Mouse (Mus musculus) MEL (cell line): ENCODE results near the gene Iqcf3. TPM values are rescaled to one million over a fixed set of nuclear protein-coding genes. Genes with fewer than 3 reads are reported as not detected.
"Not testable (repeated sequence)": the region's sequence is repeated elsewhere in the genome, so short reads cannot be mapped to it uniquely, and the experiment has no call there.

Experiments
- DNase-seq: peaks from one replicate; pipeline ENCODE4 v3.0.0; 2011; ENCODE audit warnings: low read depth, low spot score
- H3K27ac ChIP-seq: 2 replicates; pipeline ENCODE4 v1.5.1; 2012; ENCODE audit warnings: low read depth, mild to moderate bottlenecking, control low read depth, low read length, moderate library complexity; ENCODE audit not compliant: control insufficient read depth
- H3K27me3 ChIP-seq, 2 experiments: fragments of 150-350 bp in 1 of 2; sonication (generic) in 1 of 2; 2 replicates each; pipeline ENCODE4 v1.6.1; 2012; ENCODE audit warnings: low read length in 2 of 2, mild to moderate bottlenecking in 2 of 2, improper control_type of control experiment in 1 of 2, moderate library complexity in 1 of 2; ENCODE audit not compliant: insufficient read depth in 2 of 2, control insufficient read depth in 1 of 2
- H3K36me3 ChIP-seq, 2 experiments: 2 replicates each; pipeline ENCODE4 v1.6.1; 2012 to 2014; ENCODE audit warnings: low read length in 2 of 2, improper control_type of control experiment in 1 of 2, inconsistent platforms in 1 of 2, mild to moderate bottlenecking in 1 of 2; ENCODE audit not compliant: insufficient read depth in 2 of 2, control insufficient read depth in 1 of 2
- H3K4me1 ChIP-seq, 2 experiments: fragments of 150-350 bp in 1 of 2; sonication (generic) in 1 of 2; 2 replicates each; pipeline ENCODE4 v1.6.1; 2012; ENCODE audit warnings: low read length in 2 of 2, improper control_type of control experiment in 1 of 2, mild to moderate bottlenecking in 1 of 2; ENCODE audit not compliant: insufficient read depth in 2 of 2, control insufficient read depth in 1 of 2
- H3K4me3 ChIP-seq, 2 experiments: fragments of 150-350 bp in 1 of 2; sonication (generic) in 1 of 2; 2 replicates each; pipeline ENCODE4 v1.5.1; 2012; ENCODE audit warnings: low read depth in 2 of 2, low read length in 2 of 2, mild to moderate bottlenecking in 2 of 2, moderate library complexity in 2 of 2, control low read depth in 1 of 2, improper control_type of control experiment in 1 of 2; ENCODE audit not compliant: control insufficient read depth in 1 of 2, insufficient read depth in 1 of 2
- H3K79me2 ChIP-seq: 2 replicates; pipeline ENCODE4 v1.6.1; 2012; ENCODE audit warnings: mild to moderate bottlenecking, low read length, moderate library complexity; ENCODE audit not compliant: control insufficient read depth, poor library complexity, insufficient read depth
- H3K9ac ChIP-seq: 2 replicates; pipeline ENCODE4 v1.6.1; 2012; ENCODE audit warnings: low read depth, mild to moderate bottlenecking, control low read depth, low read length, moderate library complexity; ENCODE audit not compliant: control insufficient read depth, poor library complexity, severe bottlenecking
- H3K9me3 ChIP-seq: fragments of 150-350 bp; sonication (generic); replicated peaks from 2 replicates; pipeline ENCODE4 v1.6.1; 2012; ENCODE audit warnings: mild to moderate bottlenecking, low read length, improper control_type of control experiment, moderate library complexity; ENCODE audit not compliant: insufficient read depth
- CHD1 ChIP-seq: IDR thresholded peaks from 2 replicates; pipeline ENCODE4 v1.6.1; 2012; ENCODE audit warnings: low read depth, mild to moderate bottlenecking, inconsistent platforms, low read length, improper control_type of control experiment
- CTCF ChIP-seq, 3 experiments: IDR thresholded peaks in 2 of 3; conservative IDR thresholded peaks in 1 of 3; 2 replicates each; pipeline ENCODE4 v1.5.1; 2011 to 2012; ENCODE audit warnings: low read length in 3 of 3, low read depth in 2 of 3, mild to moderate bottlenecking in 2 of 3, improper control_type of control experiment in 1 of 3, inconsistent platforms in 1 of 3, mixed read lengths in 1 of 3, moderate library complexity in 1 of 3; ENCODE audit not compliant: control insufficient read depth in 1 of 3, insufficient read depth in 1 of 3, poor library complexity in 1 of 3, severe bottlenecking in 1 of 3
- ELF1 ChIP-seq: IDR thresholded peaks from 2 replicates; pipeline ENCODE4 v1.6.1; 2014; ENCODE audit warnings: low read depth, mild to moderate bottlenecking, inconsistent platforms, low read length, improper control_type of control experiment, moderate library complexity
- EP300 ChIP-seq, 2 experiments: IDR thresholded peaks; 2 replicates each; pipeline ENCODE4 v1.6.1; 2011; ENCODE audit warnings: improper control_type of control experiment in 2 of 2, low read length in 2 of 2, low read depth in 1 of 2, mild to moderate bottlenecking in 1 of 2
- ETS1 ChIP-seq: IDR thresholded peaks from 2 replicates; pipeline ENCODE4 v1.6.1; 2012; ENCODE audit warnings: low read depth, mild to moderate bottlenecking, inconsistent platforms, low read length, improper control_type of control experiment, moderate library complexity
- GATA1 ChIP-seq: IDR thresholded peaks from 2 replicates; pipeline ENCODE4 v1.6.1; 2011; ENCODE audit warnings: low read depth, low read length, improper control_type of control experiment
- HCFC1 ChIP-seq: IDR thresholded peaks from 2 replicates; pipeline ENCODE4 v1.6.1; 2012; ENCODE audit warnings: low read depth, mild to moderate bottlenecking, inconsistent platforms, low read length, improper control_type of control experiment, moderate library complexity
- JUND ChIP-seq: IDR thresholded peaks from 2 replicates; pipeline ENCODE4 v1.6.1; 2011; ENCODE audit warnings: low read depth, mild to moderate bottlenecking, improper control_type of control experiment, low read length
- KAT2A ChIP-seq: conservative IDR thresholded peaks from 2 replicates; pipeline ENCODE4 v1.6.1; 2012; ENCODE audit warnings: low read depth, low read length, improper control_type of control experiment, inconsistent platforms
- MAFK ChIP-seq: IDR thresholded peaks from 2 replicates; pipeline ENCODE4 v1.6.1; 2011; ENCODE audit warnings: low read depth, mild to moderate bottlenecking, low read length, improper control_type of control experiment, borderline replicate concordance
- MAZ ChIP-seq: IDR thresholded peaks from 2 replicates; pipeline ENCODE4 v1.6.1; 2012; ENCODE audit warnings: low read depth, mild to moderate bottlenecking, inconsistent platforms, low read length, improper control_type of control experiment
- MXI1 ChIP-seq: IDR thresholded peaks from 2 replicates; pipeline ENCODE4 v1.6.1; 2011; ENCODE audit warnings: mild to moderate bottlenecking, low read depth, low read length, improper control_type of control experiment
- MYC ChIP-seq: IDR thresholded peaks from 2 replicates; pipeline ENCODE4 v1.6.1; 2011; ENCODE audit warnings: low read depth, mild to moderate bottlenecking, low read length, improper control_type of control experiment, moderate library complexity
- NRF1 ChIP-seq: IDR thresholded peaks from 2 replicates; pipeline ENCODE4 v1.6.1; 2014; ENCODE audit warnings: low read depth, mild to moderate bottlenecking, inconsistent platforms, low read length, improper control_type of control experiment, moderate library complexity; ENCODE audit not compliant: poor library complexity, insufficient read depth, severe bottlenecking
- POLR2AphosphoS5 ChIP-seq: IDR thresholded peaks from 2 replicates; pipeline ENCODE4 v1.6.1; 2012; ENCODE audit warnings: low read depth, borderline replicate concordance, mild to moderate bottlenecking, inconsistent platforms, low read length, moderate library complexity, mixed read lengths
- TBP ChIP-seq: IDR thresholded peaks from 2 replicates; pipeline ENCODE4 v1.8.0; 2011; ENCODE audit warnings: low read depth, low read length, improper control_type of control experiment
- USF1 ChIP-seq: IDR thresholded peaks from 2 replicates; pipeline ENCODE4 v1.6.1; 2014; ENCODE audit warnings: low read depth, mild to moderate bottlenecking, inconsistent platforms, low read length, improper control_type of control experiment, moderate library complexity
- USF2 ChIP-seq, 2 experiments: IDR thresholded peaks; 2 replicates each; pipeline ENCODE4 v1.6.1; 2011 to 2012; ENCODE audit warnings: improper control_type of control experiment in 2 of 2, low read length in 2 of 2, borderline replicate concordance in 1 of 2, inconsistent platforms in 1 of 2, low read depth in 1 of 2, mild to moderate bottlenecking in 1 of 2; ENCODE audit not compliant: insufficient read depth in 1 of 2
- ZC3H11A ChIP-seq: IDR thresholded peaks from 2 replicates; pipeline ENCODE4 v1.6.1; 2012; ENCODE audit warnings: low read depth, mild to moderate bottlenecking, inconsistent platforms, low read length, improper control_type of control experiment
- ZKSCAN1 ChIP-seq: IDR thresholded peaks from 2 replicates; pipeline ENCODE4 v1.6.1; 2012; ENCODE audit warnings: low read depth, mild to moderate bottlenecking, inconsistent platforms, low read length, improper control_type of control experiment, moderate library complexity
- polyA plus RNA-seq, 2 experiments: library from polyadenylated mRNA; stranded (reverse) in 1 of 2; unstranded in 1 of 2; fragments of >175 nt in 1 of 2; fragments of >200 nt in 1 of 2; gene quantifications; 2 replicates each; pipeline versions ENCODE4 v1.2.1 to v1.2.4; 2012; ENCODE audit warnings: low replicate concordance in 2 of 2, low read depth in 1 of 2; ENCODE audit not compliant: insufficient read length in 2 of 2, insufficient read depth in 1 of 2, missing spikeins in 1 of 2
- total RNA-seq: library from RNA; depleted of rRNA; stranded (reverse); fragments of 300-350 nt; gene quantifications from 2 replicates; pipeline ENCODE4 v1.2.3, GENCODE M21; 2012

Gene Iqcf3
- total and polyA plus RNA-seq, 3 experiments, result not detected

GRCm38 (mm10) chr9:106595402-106595801 is 34.0 kb upstream of the Iqcf3 start:
- not testable (repeated sequence) for H3K4me3 ChIP-seq, H3K27me3 ChIP-seq, H3K27ac ChIP-seq, DNase-seq, H3K9ac ChIP-seq, H3K36me3 ChIP-seq, H3K4me1 ChIP-seq, H3K9me3 ChIP-seq, H3K79me2 ChIP-seq

DNA sequence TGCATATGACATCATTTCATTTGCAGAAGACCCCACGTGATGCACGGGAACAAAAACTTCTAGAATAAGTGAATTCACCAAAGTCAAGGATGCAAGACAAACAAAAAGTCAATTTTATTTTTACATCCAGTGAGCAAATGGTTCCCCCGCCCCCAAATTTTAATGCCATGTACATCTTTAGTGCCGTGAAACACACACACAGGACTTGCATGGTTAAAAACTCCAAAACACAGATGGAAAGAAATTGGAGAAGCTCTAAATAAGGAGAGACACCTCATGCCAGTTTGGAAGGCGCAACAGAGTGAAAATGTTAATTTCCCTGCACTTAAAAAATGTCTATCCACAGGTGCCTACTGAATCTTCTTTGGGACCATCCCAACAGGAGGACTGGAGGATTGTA is 30.7 kb upstream of the Iqcf3 start:
- Histone ChIP-seq H3K36me3 (no peaks in the 10 kb centered on the region), H3K4me3 (no peak overlapping the region), H3K4me1 (no peaks in the 10 kb centered on the region), H3K9ac (no peak overlapping the region), H3K27ac (no peak overlapping the region), H3K9me3 (no peaks in the 10 kb centered on the region), H3K79me2 (no peaks in the 10 kb centered on the region), H3K27me3 (peaks cover 3 to 5% of the 10 kb centered on the region in 2 experiments; a peak in 3 of 4 replicates)
- DNase-seq, result no peak
- TF ChIP-seq KAT2A, result no peak
- TF ChIP-seq JUND, result no peak
- no peak for TF ChIP-seq ZC3H11A
- no peak for TF ChIP-seq GATA1
- no peak for TF ChIP-seq NRF1
- no peak for TF ChIP-seq USF2 (IDR thresholded peaks at IDR 0.05; ENCODE audit: borderline replicate concordance in 1 of 2, insufficient read depth in 1 of 2, low read depth in 1 of 2, low read length in 2 of 2)
- no peak for TF ChIP-seq POLR2AphosphoS5
- no peak for TF ChIP-seq ETS1
- no peak for TF ChIP-seq CHD1
- TF ChIP-seq ZKSCAN1, result no peak
- TF ChIP-seq MAZ, result no peak
- TF ChIP-seq ELF1, result no peak
- no peak for TF ChIP-seq EP300 (IDR thresholded peaks at IDR 0.05; ENCODE audit: low read depth in 1 of 2, low read length in 2 of 2)
- no peak for TF ChIP-seq MAFK
- TF ChIP-seq CTCF (IDR thresholded peaks at IDR 0.05 in 2 of 3, conservative IDR thresholded peaks at IDR 0.05 in 1 of 3; ENCODE audit: control insufficient read depth in 1 of 3, insufficient read depth in 1 of 3, low read depth in 2 of 3, low read length in 3 of 3, poor library complexity in 1 of 3, severe bottlenecking in 1 of 3), result no peak
- no peak for TF ChIP-seq TBP
- no peak for TF ChIP-seq MXI1
- TF ChIP-seq USF1, result no peak
- no peak for TF ChIP-seq HCFC1
- TF ChIP-seq MYC, result no peak
